Mouse (Mus musculus): Measurements from ENCODE around the gene Tmem190. TPM values are rescaled to one million over a fixed set of nuclear protein-coding genes. Genes with fewer than 3 reads are reported as not detected.
"Not testable (repeated sequence)": the region's sequence is repeated elsewhere in the genome, so short reads cannot be mapped to it uniquely, and the experiment has no call there.

Gene Tmem190
- polyA plus RNA-seq, 1 experiment: not detected

DNA sequence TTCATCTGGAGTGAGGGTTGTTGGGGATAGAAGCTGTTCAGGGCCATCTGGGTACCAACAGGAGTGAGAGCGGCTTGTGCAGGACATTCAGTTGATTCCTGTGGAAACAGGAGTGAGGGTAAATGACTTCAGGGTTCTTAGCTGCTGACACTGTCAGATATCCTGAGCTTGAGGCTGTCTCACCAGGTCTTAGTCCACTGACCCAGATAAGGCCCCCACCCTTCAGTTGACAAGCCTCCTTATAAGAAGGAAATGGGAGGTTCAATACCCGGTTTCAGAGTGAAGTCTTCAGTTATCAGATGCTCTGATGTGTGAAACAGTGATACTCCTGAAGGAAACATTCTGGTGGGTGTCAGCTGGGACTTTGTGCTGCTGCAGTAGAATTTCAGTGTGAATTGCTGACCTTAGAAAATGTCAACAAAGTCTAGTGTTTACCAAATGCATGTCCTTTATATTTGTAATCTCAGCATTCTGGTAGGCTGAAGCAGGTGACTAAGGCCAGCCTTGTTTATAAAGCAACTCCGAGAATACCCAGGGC lies 12.0 kb downstream of the Tmem190 start:
- H3K36me3 ChIP-seq (ENCODE audit: control insufficient read depth, insufficient read depth): peaks cover 31% of the 10 kb centered on the region
- peak overlapping the region; percentile 97 for H3K4me2 ChIP-seq (ENCODE audit: low read depth)
- H3K79me2 ChIP-seq (ENCODE audit: control insufficient read depth, insufficient read depth): peaks cover 25% of the 10 kb centered on the region
- H3K27me3 ChIP-seq (ENCODE audit: control insufficient read depth, insufficient read depth, insufficient read length): no peaks in the 10 kb centered on the region
- no peak overlapping the region for H3ac ChIP-seq (ENCODE audit: control insufficient read depth, insufficient read length)
- TF ChIP-seq USF1 (IDR thresholded peaks at IDR 0.05; ENCODE audit: low read depth): no peak
- TF ChIP-seq MYOG (IDR thresholded peaks at IDR 0.05; ENCODE audit: control insufficient read depth in 1 of 3, insufficient read depth in 1 of 3, insufficient read length in 2 of 3, low read depth in 2 of 3): no peak
- TF ChIP-seq MYOD1 (IDR thresholded peaks at IDR 0.05; ENCODE audit: control insufficient read depth in 1 of 3, insufficient read length in 2 of 3, low read depth in 2 of 3): no peak
- TF ChIP-seq POLR2AphosphoS2 (IDR thresholded peaks at IDR 0.05; ENCODE audit: insufficient read length, low read depth): no peak
- no peak for TF ChIP-seq SRF (IDR thresholded peaks at IDR 0.05; ENCODE audit: control insufficient read depth, insufficient read length, low read depth)
- no peak for TF ChIP-seq POLR2A (IDR thresholded peaks at IDR 0.05; ENCODE audit: insufficient read length, low read depth)
- TF ChIP-seq MAX (IDR thresholded peaks at IDR 0.05; ENCODE audit: low read depth): no peak
- TF ChIP-seq E2F4 (IDR thresholded peaks at IDR 0.05; ENCODE audit: insufficient read depth): no peak
- TF ChIP-seq TCF3 (IDR thresholded peaks at IDR 0.05; ENCODE audit: insufficient read length, low read depth): no peak
- TF ChIP-seq CEBPB (IDR thresholded peaks at IDR 0.05; ENCODE audit: insufficient read depth, poor library complexity, severe bottlenecking): no peak
- no peak for TF ChIP-seq TCF12 (IDR thresholded peaks at IDR 0.05; ENCODE audit: insufficient read depth, poor library complexity, severe bottlenecking)
- H3K4me3 ChIP-seq: peak overlapping the region; percentile 96

DNA sequence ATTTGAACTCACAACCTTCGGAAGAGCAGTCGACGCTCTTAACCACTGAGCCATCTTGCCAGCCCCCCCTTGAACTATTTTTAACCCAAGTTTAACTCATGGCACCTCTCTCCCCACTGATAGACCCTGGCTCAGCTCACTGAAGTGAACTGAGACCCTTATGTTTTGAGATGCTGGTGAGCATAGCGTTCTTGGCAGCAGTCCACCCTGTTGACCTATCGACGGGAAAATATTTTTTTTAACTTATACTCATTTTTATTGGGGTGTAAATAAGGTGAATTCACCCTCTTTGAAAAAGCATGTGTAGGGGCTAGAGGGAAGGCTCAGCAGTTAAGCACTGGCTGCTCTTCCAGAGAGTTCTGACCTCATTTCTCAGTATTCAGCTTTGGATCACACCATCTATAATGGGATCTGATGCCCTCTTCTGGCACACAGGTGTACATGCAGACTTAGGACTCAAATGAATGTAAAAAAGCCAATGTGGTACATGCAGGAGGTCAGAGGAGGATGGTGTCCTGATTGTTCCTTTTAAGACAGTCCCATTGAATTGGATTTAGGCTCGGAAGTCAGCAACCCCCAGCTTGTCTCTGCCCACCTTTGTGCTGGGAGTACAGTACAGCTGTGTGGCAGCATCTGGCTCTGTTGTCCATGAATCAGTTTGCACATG lies 13.2 kb downstream of the Tmem190 start:
- no peaks in the 10 kb centered on the region for H3K27me3 ChIP-seq (ENCODE audit: control insufficient read depth, insufficient read depth, insufficient read length)
- TF ChIP-seq TCF12 (IDR thresholded peaks at IDR 0.05; ENCODE audit: insufficient read depth, poor library complexity, severe bottlenecking): no peak
- TF ChIP-seq REST (IDR thresholded peaks at IDR 0.05; ENCODE audit: insufficient read depth, insufficient read length): no peak
- TF ChIP-seq POLR2A (IDR thresholded peaks at IDR 0.05; ENCODE audit: insufficient read length, low read depth): peak; percentile 42
- TF ChIP-seq MYOD1 (IDR thresholded peaks at IDR 0.05; ENCODE audit: control insufficient read depth in 1 of 3, insufficient read length in 2 of 3, low read depth in 2 of 3): no peak
- TF ChIP-seq E2F4 (IDR thresholded peaks at IDR 0.05; ENCODE audit: insufficient read depth): no peak
- TF ChIP-seq POLR2AphosphoS2 (IDR thresholded peaks at IDR 0.05; ENCODE audit: insufficient read length, low read depth): peak; percentile 83
- no peak overlapping the region for H3ac ChIP-seq (ENCODE audit: control insufficient read depth, insufficient read length)
- H3K4me3 ChIP-seq: no peak overlapping the region
- peaks cover 25% of the 10 kb centered on the region for H3K79me2 ChIP-seq (ENCODE audit: control insufficient read depth, insufficient read depth)
- peaks cover 31% of the 10 kb centered on the region for H3K36me3 ChIP-seq (ENCODE audit: control insufficient read depth, insufficient read depth)
- H3K4me2 ChIP-seq (ENCODE audit: low read depth): no peak overlapping the region

DNA sequence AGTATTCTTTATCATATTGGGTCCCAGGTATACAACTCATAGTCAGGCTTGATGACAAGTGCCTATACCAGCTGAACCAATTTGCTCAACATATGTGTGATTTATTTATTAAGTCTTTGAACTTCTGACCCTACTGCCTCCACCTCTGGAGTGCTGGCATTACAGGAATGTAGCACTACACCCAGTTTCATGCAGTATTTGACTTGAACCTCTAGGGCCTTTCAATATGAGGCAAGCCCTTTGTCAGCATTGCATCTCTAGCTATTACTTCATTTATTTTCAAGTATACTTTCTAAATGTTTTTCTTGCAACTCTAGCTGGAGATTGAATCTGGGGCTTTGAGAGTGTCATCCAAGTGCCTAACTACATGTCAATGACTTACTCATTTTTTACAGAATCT lies 19.5 kb downstream of the Tmem190 start:
- Histone ChIP-seq H3K79me2 (ENCODE audit: control insufficient read depth, insufficient read depth) (no peaks in the 10 kb centered on the region), H3K36me3 (ENCODE audit: control insufficient read depth, insufficient read depth) (peaks cover 14% of the 10 kb centered on the region), H3ac (ENCODE audit: control insufficient read depth, insufficient read length) (no peak overlapping the region), H3K4me2 (ENCODE audit: low read depth) (no peak overlapping the region), H3K4me3 (no peak overlapping the region), H3K27me3 (ENCODE audit: control insufficient read depth, insufficient read depth, insufficient read length) (no peaks in the 10 kb centered on the region)
- TF ChIP-seq SRF (IDR thresholded peaks at IDR 0.05; ENCODE audit: control insufficient read depth, insufficient read length, low read depth): no peak
- no peak for TF ChIP-seq TCF12 (IDR thresholded peaks at IDR 0.05; ENCODE audit: insufficient read depth, poor library complexity, severe bottlenecking)
- TF ChIP-seq CEBPB (IDR thresholded peaks at IDR 0.05; ENCODE audit: insufficient read depth, poor library complexity, severe bottlenecking): no peak
- no peak for TF ChIP-seq MYOD1 (IDR thresholded peaks at IDR 0.05; ENCODE audit: control insufficient read depth in 1 of 3, insufficient read length in 2 of 3, low read depth in 2 of 3)
- no peak for TF ChIP-seq POLR2AphosphoS2 (IDR thresholded peaks at IDR 0.05; ENCODE audit: insufficient read length, low read depth)
- no peak for TF ChIP-seq TCF3 (IDR thresholded peaks at IDR 0.05; ENCODE audit: insufficient read length, low read depth)
- TF ChIP-seq MYOG (IDR thresholded peaks at IDR 0.05; ENCODE audit: control insufficient read depth in 1 of 3, insufficient read depth in 1 of 3, insufficient read length in 2 of 3, low read depth in 2 of 3): no peak
- TF ChIP-seq MAX (IDR thresholded peaks at IDR 0.05; ENCODE audit: low read depth): no peak

DNA sequence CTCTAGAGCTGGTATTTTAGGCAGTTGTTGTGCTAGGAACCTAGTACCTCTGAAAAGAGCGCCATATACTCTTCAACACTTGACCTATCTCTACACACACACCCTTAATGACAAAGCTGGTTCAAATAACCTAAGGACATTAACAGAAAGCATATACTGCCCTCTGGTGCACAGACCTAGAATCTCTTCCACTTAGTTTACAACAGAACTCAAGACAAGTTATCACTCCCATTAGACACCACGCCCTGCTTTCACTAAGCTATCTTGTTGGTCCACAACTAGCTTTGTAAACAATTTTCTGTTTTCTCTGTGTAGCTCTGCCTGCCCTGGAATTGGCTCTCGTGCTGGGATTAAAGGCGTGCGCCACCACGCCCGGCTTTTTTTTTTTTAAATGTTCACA lies 24.0 kb downstream of the Tmem190 start:
- H3K27me3 ChIP-seq (ENCODE audit: control insufficient read depth, insufficient read depth, insufficient read length): no peaks in the 10 kb centered on the region
- TF ChIP-seq REST (IDR thresholded peaks at IDR 0.05; ENCODE audit: insufficient read depth, insufficient read length) (no peak), POLR2A (IDR thresholded peaks at IDR 0.05; ENCODE audit: insufficient read length, low read depth) (no peak), TCF3 (IDR thresholded peaks at IDR 0.05; ENCODE audit: insufficient read length, low read depth) (no peak)
- H3K4me3 ChIP-seq: no peak overlapping the region
- no peak overlapping the region for H3K4me2 ChIP-seq (ENCODE audit: low read depth)
- H3K36me3 ChIP-seq (ENCODE audit: control insufficient read depth, insufficient read depth): peaks cover 30% of the 10 kb centered on the region
- no peak overlapping the region for H3ac ChIP-seq (ENCODE audit: control insufficient read depth, insufficient read length)
- peaks cover 27% of the 10 kb centered on the region for H3K79me2 ChIP-seq (ENCODE audit: control insufficient read depth, insufficient read depth)

DNA sequence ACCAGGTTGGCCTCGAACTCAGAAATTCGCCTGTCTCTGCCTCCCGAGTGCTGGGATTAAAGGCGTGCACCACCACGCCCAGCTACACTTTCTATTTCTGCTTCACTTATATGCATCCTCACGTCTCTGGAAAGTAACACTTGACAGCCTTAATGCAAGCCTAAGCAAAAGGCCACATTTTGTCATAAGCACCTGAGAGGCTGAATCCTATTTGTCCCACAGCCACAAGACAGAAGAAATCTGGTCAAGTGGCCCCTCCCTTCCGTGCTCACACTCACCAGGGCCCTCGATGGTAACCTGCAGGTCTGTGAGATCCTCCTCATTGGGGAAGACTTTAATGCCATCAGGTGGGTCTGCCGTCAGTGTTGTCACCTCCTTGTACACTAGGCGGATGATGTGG lies 28.4 kb downstream of the Tmem190 start:
- peak overlapping the region; percentile 86 for H3K4me2 ChIP-seq (ENCODE audit: low read depth)
- H3ac ChIP-seq (ENCODE audit: control insufficient read depth, insufficient read length): peak overlapping the region; percentile 86
- H3K79me2 ChIP-seq (ENCODE audit: control insufficient read depth, insufficient read depth): peaks cover 30% of the 10 kb centered on the region
- not testable (repeated sequence) for H3K27me3 ChIP-seq (ENCODE audit: control insufficient read depth, insufficient read depth, insufficient read length)
- peaks cover 27% of the 10 kb centered on the region for H3K36me3 ChIP-seq (ENCODE audit: control insufficient read depth, insufficient read depth)
- H3K4me3 ChIP-seq: peak overlapping the region; percentile 93
